20 mouse cellular contexts compared by ENCODE assay signal in the genomic region with DNA sequence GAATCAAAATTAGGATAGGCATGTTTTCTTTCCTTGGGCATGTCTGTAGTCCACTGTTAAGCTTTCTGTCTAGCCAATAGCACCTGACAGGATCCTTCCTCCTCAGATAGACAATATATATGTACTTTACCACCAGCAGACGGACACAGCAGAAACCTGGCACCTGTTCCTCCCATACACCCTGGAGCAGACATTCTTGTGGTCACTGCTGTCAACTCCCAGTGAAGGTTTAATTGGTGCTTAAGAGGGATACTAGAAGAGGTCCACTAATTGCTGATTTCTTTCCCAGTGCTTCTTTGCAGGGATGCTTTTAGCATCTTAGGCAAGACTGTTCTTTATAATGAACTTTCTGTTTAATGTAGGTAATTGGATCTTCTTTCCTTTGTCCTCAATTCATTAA. TPM values are rescaled to one million over a fixed set of nuclear protein-coding genes. Genes with fewer than 3 reads are reported as not detected.
DNase-seq lines count a peak whose midpoint lies in the region; TF ChIP-seq lines count a peak whose summit lies in the region.
"Had no signal": no experiment of that assay in that cellular context is flagged by ENCODE, and none has a peak within 500 bp of the region (broad histone marks: within the 10 kb centered on the region; RNA-seq: fewer than 3 reads in every experiment).

No protein-coding gene starts in this region.

- H3K79me3 ChIP-seq in C2C12 (ENCODE audit: low read depth): no peaks in the 10 kb centered on the region

- peak; percentile 88 for DNase-seq in Muller cell, postnatal 12 days (ENCODE audit: inconsistent ontology term)
- DNase-seq in retina, postnatal 1 day: peak; percentile 40
- DNase-seq in right cerebral cortex, postnatal 14 days: no peak
- DNase-seq in kidney, adult 9 months: no peak
- no peak for DNase-seq in lung, postnatal 36 days
- DNase-seq: adrenal gland, adult 8-10 months; adrenal gland, postnatal 14 days; adrenal gland, postnatal 36 days; cerebellum, adult 11-12 months; cerebellum, adult 2 months; cerebellum, adult 9-10 months; cerebellum, postnatal 10 days; cerebellum, postnatal 25 days had no signal

- no peak for TF ChIP-seq CTCF in C2C12 (IDR thresholded peaks at IDR 0.05; ENCODE audit: control insufficient read depth, insufficient read depth, insufficient read length)

- H3K36me3 ChIP-seq in C2C12 (ENCODE audit: control insufficient read depth, insufficient read depth) (no peaks in the 10 kb centered on the region), myocyte (ENCODE audit: control insufficient read depth, insufficient read depth) (no peaks in the 10 kb centered on the region)
- H3K36me3 ChIP-seq: embryonic facial prominence, embryonic 10.5 days; embryonic facial prominence, embryonic 12.5 days; G1E had no signal

- H3K79me2 ChIP-seq in C2C12 (ENCODE audit: control insufficient read depth, insufficient read depth) (no peaks in the 10 kb centered on the region), myocyte (ENCODE audit: control insufficient read depth, insufficient read depth) (no peaks in the 10 kb centered on the region)

- H3ac ChIP-seq in C2C12 (ENCODE audit: control insufficient read depth, insufficient read length, low read depth) (no peak overlapping the region), myocyte (ENCODE audit: control insufficient read depth, insufficient read length) (no peak overlapping the region)

- H3K27me3 ChIP-seq in C2C12 (ENCODE audit: control insufficient read depth, insufficient read depth, insufficient read length) (no peaks in the 10 kb centered on the region), myocyte (ENCODE audit: control insufficient read depth, insufficient read depth, insufficient read length) (no peaks in the 10 kb centered on the region)
- H3K27me3 ChIP-seq: embryonic facial prominence, embryonic 12.5 days; forebrain, embryonic 13.5 days had no signal

- no peak overlapping the region for H3K4me2 ChIP-seq in myocyte (ENCODE audit: low read depth)
- H3K4me2 ChIP-seq: embryonic facial prominence, embryonic 12.5 days; forebrain, embryonic 13.5 days had no signal

- H3K4me3 ChIP-seq in C2C12 (ENCODE audit: insufficient read depth, poor library complexity, severe bottlenecking) (no peak overlapping the region), myocyte (no peak overlapping the region)
- H3K4me3 ChIP-seq: embryonic facial prominence, embryonic 10.5 days; embryonic facial prominence, embryonic 12.5 days; forebrain, embryonic 13.5 days had no signal

- no peak for TF ChIP-seq POLR2A in myocyte (IDR thresholded peaks at IDR 0.05; ENCODE audit: insufficient read length, low read depth)

TF ChIP-seq in C2C12, 6 proteins besides CTCF, POLR2A, EP300 and RAD21:
- no peak for TF ChIP-seq CEBPB (IDR thresholded peaks at IDR 0.05; ENCODE audit: low read depth)
- TF ChIP-seq MAX (IDR thresholded peaks at IDR 0.05): no peak
- TF ChIP-seq MYOD1 (IDR thresholded peaks at IDR 0.05; ENCODE audit: control insufficient read depth, insufficient read length, low read depth): peak; percentile 54

TF ChIP-seq in myocyte, 11 proteins besides CTCF, POLR2A, EP300 and RAD21:
- peak in 2 of 3 experiments; percentile 22 to 61 for TF ChIP-seq MYOD1 (IDR thresholded peaks at IDR 0.05; ENCODE audit: control insufficient read depth in 1 of 3, insufficient read length in 2 of 3, low read depth in 2 of 3)
- TF ChIP-seq TCF3 (IDR thresholded peaks at IDR 0.05; ENCODE audit: insufficient read length, low read depth): no peak

RNA-seq across cellular contexts. Expression of gene Mylk, which starts 37.4 kb away (rescaled TPM):
- 0.23 TPM for polyA plus RNA-seq in C2C12 (2012; fragmentation: generic; extraction: Trizol)
- polyA plus RNA-seq in myocyte (2012; fragmentation: generic; extraction: Trizol): 2.1 TPM
- polyA plus RNA-seq: CD4-positive, CD25-positive, alpha-beta regulatory T cell, adult 4 months; G1E had no signal

Comparison
In these comparisons a context has a peak if more than half of its experiments do, and no peak if none do; other contexts are left out.
1. DNase-seq: peak in Muller cell, postnatal 12 days (single experiment) and retina, postnatal 1 day (single experiment); none in right cerebral cortex, postnatal 14 days (single experiment), kidney, adult 9 months (single experiment) and lung, postnatal 36 days (single experiment).